Mouse (Mus musculus): ENCODE results near the gene Dlgap1. TPM values are rescaled to one million over a fixed set of nuclear protein-coding genes. Genes with fewer than 3 reads are reported as not detected.

Gene Dlgap1
- total RNA-seq, 2 experiments from 2014 or later, result 254 to 263 TPM

DNA sequence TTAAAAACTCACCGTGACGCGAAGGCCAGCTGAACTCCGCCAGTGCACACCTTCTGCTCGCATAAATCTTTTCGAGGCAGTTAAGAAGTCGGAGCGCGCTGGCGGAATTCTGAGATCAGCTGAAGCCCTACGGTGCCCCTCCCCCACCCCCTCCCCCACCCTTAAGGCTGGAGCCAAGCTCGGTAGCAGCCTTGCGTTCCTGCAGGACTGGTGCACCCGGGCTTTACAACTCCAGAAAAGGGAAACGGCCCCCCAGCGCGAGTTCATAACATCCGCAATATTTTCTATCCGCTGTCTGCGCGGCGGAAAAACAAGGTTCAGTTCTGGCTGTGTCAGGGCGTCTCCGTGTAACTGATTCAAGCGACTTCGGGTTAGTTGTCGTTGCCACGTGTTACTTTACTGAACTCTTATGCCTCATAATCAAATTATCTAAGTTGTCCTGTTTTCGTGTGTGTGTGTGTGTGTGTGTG is 884.6 kb downstream of the Dlgap1 start, which contains the start of gene Tgif1:
Gene Tgif1 (minus strand): TSS at position 111 of the 470 bp plus-strand sequence.
- no peak for DNase-seq (ENCODE audit: low spot score in 2 of 2)

GRCm38 (mm10) chr17:70854021-70854420 is 885.1 kb downstream of the Dlgap1 start:
- DNase-seq (ENCODE audit: low spot score in 2 of 2), result no peak

DNA sequence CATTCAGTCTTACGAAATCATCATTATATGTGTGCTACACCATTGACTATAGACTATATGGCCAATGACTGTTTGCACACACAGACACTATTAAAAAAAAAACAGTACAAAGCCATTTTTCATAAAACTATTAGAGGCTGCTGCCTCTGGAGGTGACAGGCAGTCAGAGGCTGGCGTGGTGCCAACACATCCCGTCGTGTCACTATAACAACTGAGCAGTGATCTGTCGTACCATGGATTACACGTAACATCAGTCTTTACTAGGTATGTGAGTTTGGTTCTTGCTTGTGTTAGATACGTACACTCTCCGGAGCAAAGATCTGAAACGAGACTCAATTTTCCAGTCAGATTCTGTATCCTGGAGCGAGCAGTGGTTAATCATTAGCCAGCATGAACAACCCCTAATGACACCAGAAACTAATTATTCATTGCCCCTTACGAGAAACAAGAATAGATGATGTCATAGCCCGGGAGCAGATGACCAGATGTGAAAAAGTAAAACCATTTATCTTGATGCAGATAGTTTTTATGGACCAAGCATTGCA is 888.1 kb downstream of the Dlgap1 start:
- peak in 1 of 2 experiments; percentile 40 for DNase-seq (ENCODE audit: low spot score in 2 of 2)

- DNase-seq (ENCODE audit: low spot score in 2 of 2), result no peak
These were observed 889.9 kb downstream of the Dlgap1 start for GRCm38 (mm10) chr17:70858814-70859213.

GRCm38 (mm10) chr17:70864117-70864516 is 895.2 kb downstream of the Dlgap1 start:
- no peak for DNase-seq (ENCODE audit: low spot score in 2 of 2)

GRCm38 (mm10) chr17:70864645-70865044 is 895.8 kb downstream of the Dlgap1 start:
- no peak for DNase-seq (ENCODE audit: low spot score in 2 of 2)

GRCm38 (mm10) chr17:70865060-70865604 is 896.3 kb downstream of the Dlgap1 start:
- no peak for DNase-seq (ENCODE audit: low spot score in 2 of 2)

DNA sequence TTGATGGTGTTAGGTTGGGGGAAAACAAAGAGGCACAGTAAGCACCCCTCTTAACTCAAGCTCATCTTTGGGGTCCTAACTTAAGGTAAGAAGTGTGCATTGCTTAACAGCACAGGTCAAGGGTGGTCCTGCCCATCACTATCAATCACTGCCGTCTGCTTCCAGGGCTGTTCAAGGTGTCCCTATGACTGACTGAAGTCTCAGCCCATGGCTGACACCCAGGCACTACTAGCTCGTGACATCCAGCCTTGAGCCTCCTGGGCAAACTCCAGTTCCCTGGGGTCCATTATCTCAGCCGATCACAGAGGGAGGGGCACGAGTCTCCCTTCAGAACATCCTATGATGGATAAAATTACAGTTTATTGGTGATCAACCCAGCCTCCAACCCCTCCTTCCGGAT is 897.2 kb downstream of the Dlgap1 start:
- no peak for DNase-seq (ENCODE audit: low spot score in 2 of 2)

- no peak for DNase-seq (ENCODE audit: low spot score in 2 of 2)
These were observed 897.8 kb downstream of the Dlgap1 start for GRCm38 (mm10) chr17:70866538-70867114.

- no peak for DNase-seq (ENCODE audit: low spot score in 2 of 2)
These were observed 899.8 kb downstream of the Dlgap1 start for GRCm38 (mm10) chr17:70868577-70869229.

DNA sequence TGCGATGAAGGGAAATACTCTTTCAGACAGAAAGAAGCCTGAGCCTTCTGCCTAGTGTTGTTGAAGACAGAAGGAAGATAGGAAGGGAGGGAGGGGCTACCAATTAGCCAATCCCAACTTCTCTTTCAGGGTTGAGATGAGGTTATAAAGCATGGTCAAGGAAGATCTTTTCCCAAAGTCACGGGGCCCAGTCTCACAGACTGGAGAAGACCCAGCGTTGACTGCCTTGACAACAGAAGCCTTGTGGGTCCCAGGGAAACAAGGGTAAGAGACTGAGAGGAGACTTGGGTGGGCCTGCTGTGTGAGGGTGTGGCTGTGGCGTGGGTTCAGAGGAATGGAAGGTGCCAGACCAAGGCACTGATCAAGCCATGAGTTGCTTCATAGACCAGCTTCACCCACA is 901.7 kb downstream of the Dlgap1 start:
- no peak for DNase-seq (ENCODE audit: low spot score in 2 of 2)

Small RNA genes within 50 kb of the gene (microRNA-seq; reads per million reads assigned to microRNA genes)
- gene Mir1195, result 0 reads per million in 2 experiments

All from layer of hippocampus, postnatal 10 days (tissue).